Mouse (Mus musculus) gastrocnemius, adult 2 months (tissue): ENCODE data around the gene Csrp1. TPM values are rescaled to one million over a fixed set of nuclear protein-coding genes. Genes with fewer than 3 reads are reported as not detected.

ENCODE experiments used
- DNase-seq: peaks from one replicate; pipeline ENCODE4 v3.0.0; 2022
- H3K27ac ChIP-seq: fragments of 200-600 bp; 2 replicates; pipeline ENCODE4 v1.8.1; 2022; ENCODE audit warnings: mild to moderate bottlenecking
- H3K4me3 ChIP-seq: fragments of 200-600 bp; 2 replicates; pipeline ENCODE4 v1.8.1; 2022; ENCODE audit warnings: mild to moderate bottlenecking, moderate library complexity
- CTCF ChIP-seq: fragments of 200-600 bp; IDR thresholded peaks from 2 replicates; pipeline ENCODE4 v1.8.1; 2022; ENCODE audit warnings: antibody characterized with exemption, mild to moderate bottlenecking, moderate library complexity
- intact Hi-C: fragments of 180-260 bp; cut with DNase I; formaldehyde crosslinking; loops from one replicate; pipeline ENCODE4 v1.15.1; 2025
- total RNA-seq, 2 experiments: library from RNA; stranded (reverse); gene quantifications; 2 replicates each; pipeline ENCODE4 v1.2.3; 2021

The Csrp1 gene
- total RNA-seq, 2 experiments from 2014 or later: 18.9 to 25.0 TPM

- peak overlapping the region; percentile 96 for H3K4me3 ChIP-seq
- peak overlapping the region; percentile 97 for H3K27ac ChIP-seq
- intact Hi-C loops: no loop called here
- DNase-seq: no peak
- no peak for TF ChIP-seq CTCF
Observed at GRCm38 (mm10) chr1:135768400-135768799, 48.5 kb downstream of the Csrp1 start.

GRCm38 (mm10) chr1:135770237-135770636, 50.4 kb downstream of the Csrp1 start:
- Histone ChIP-seq H3K27ac (peak overlapping the region; percentile 97), H3K4me3 (peak overlapping the region; percentile 96)
- intact Hi-C loops: no loop called here
- TF ChIP-seq CTCF: no peak
- peak; percentile 63 for DNase-seq

GRCm38 (mm10) chr1:135770896-135771572, 51.2 kb downstream of the Csrp1 start:
- TF ChIP-seq CTCF: no peak
- Histone ChIP-seq H3K27ac (peak overlapping the region; percentile 97), H3K4me3 (peak overlapping the region; percentile 96)
- intact Hi-C loops: no loop called here
- DNase-seq: peak; percentile 82

GRCm38 (mm10) chr1:135771573-135771970, 51.7 kb downstream of the Csrp1 start:
- Histone ChIP-seq H3K4me3 (peak overlapping the region; percentile 96), H3K27ac (peak overlapping the region; percentile 97)
- intact Hi-C loops: no loop called here
- no peak for TF ChIP-seq CTCF
- DNase-seq: no peak

- peak; percentile 49 for DNase-seq
- peak overlapping the region; percentile 94 for H3K27ac ChIP-seq
- intact Hi-C loops: no loop called here
- peak overlapping the region; percentile 9 for H3K4me3 ChIP-seq
- TF ChIP-seq CTCF: no peak
Observed at GRCm38 (mm10) chr1:135776596-135776995, 56.7 kb downstream of the Csrp1 start.

- Histone ChIP-seq H3K4me3 (no peak overlapping the region), H3K27ac (peak overlapping the region; percentile 94)
- no peak for TF ChIP-seq CTCF
- intact Hi-C loops: no loop called here
- DNase-seq: no peak
Observed at GRCm38 (mm10) chr1:135777046-135777445, 57.2 kb downstream of the Csrp1 start.

- peak; percentile 66 for DNase-seq
- TF ChIP-seq CTCF: no peak
- Histone ChIP-seq H3K27ac (peak within 1 kb of the TSS; percentile 94), H3K4me3 (peak within 1 kb of the TSS; percentile 17)
- intact Hi-C loops: no loop called here
Observed at GRCm38 (mm10) chr1:135778780-135779535, 59.1 kb downstream of the Csrp1 start, which contains the start of gene Tnni1. Gene Tnni1, plus strand, starts transcription at chr1:135779434.

GRCm38 (mm10) chr1:135780649-135781048, 60.8 kb downstream of the Csrp1 start:
- no peak for TF ChIP-seq CTCF
- Histone ChIP-seq H3K4me3 (no peak overlapping the region), H3K27ac (peak overlapping the region; percentile 94)
- DNase-seq: no peak
- intact Hi-C loops: loop anchor here (1.0 kb wide), 2 partner anchors 27 to 61 kb away; no protein-coding TSS in a partner anchor

GRCm38 (mm10) chr1:135781220-135781619, 61.4 kb downstream of the Csrp1 start:
- peak; percentile 93 for TF ChIP-seq CTCF
- peak; percentile 86 for DNase-seq
- H3K27ac ChIP-seq: 0 out of 2 replicates have a peak overlapping the region, but pooled peaks have one; percentile 94
- H3K4me3 ChIP-seq: no peak overlapping the region
- intact Hi-C loops: loop anchor here (1.0 kb wide), 2 partner anchors 28 to 62 kb away; no protein-coding TSS in a partner anchor

- intact Hi-C loops: no loop called here
- DNase-seq: no peak
- no peak for TF ChIP-seq CTCF
- H3K27ac ChIP-seq: 0 out of 2 replicates have a peak overlapping the region, but pooled peaks have one; percentile 20
- H3K4me3 ChIP-seq: no peak overlapping the region
Observed at GRCm38 (mm10) chr1:135782816-135783215, 63.0 kb downstream of the Csrp1 start.

- no peak overlapping the region for H3K27ac ChIP-seq
- DNase-seq: peak; percentile 83
- TF ChIP-seq CTCF: peak; percentile 74
- no peak overlapping the region for H3K4me3 ChIP-seq
- intact Hi-C loops: no loop called here
Observed at GRCm38 (mm10) chr1:135787799-135788198, 67.9 kb downstream of the Csrp1 start.

GRCm38 (mm10) chr1:135788708-135789107, 68.8 kb downstream of the Csrp1 start:
- TF ChIP-seq CTCF: peak; percentile 56
- no peak overlapping the region for H3K27ac ChIP-seq
- no peak for DNase-seq
- no peak overlapping the region for H3K4me3 ChIP-seq
- intact Hi-C loops: no loop called here

GRCm38 (mm10) chr1:135789815-135790214, 70.0 kb downstream of the Csrp1 start:
- DNase-seq: peak; percentile 81
- Histone ChIP-seq H3K27ac (no peak overlapping the region), H3K4me3 (no peak overlapping the region)
- peak; percentile 90 for TF ChIP-seq CTCF
- intact Hi-C loops: no loop called here
